Mouse (Mus musculus) lung, postnatal 4 days (tissue): ENCODE measurements around the gene Fkbp5.
"Not testable (repeated sequence)": the region's sequence is repeated elsewhere in the genome, so short reads cannot be mapped to it uniquely, and the experiment has no call there.

Source experiments
- DNase-seq, 2 experiments: peaks; one replicate each; pipeline ENCODE4 v3.0.0; 2021

Fkbp5 gene

GRCm38 (mm10) chr17:28452889-28453288 is 64.4 kb downstream of the Fkbp5 start:
- DNase-seq: no peak

- no peak for DNase-seq
Measured at GRCm38 (mm10) chr17:28451914-28452313, 65.4 kb downstream of the Fkbp5 start.

- no peak for DNase-seq
Measured at GRCm38 (mm10) chr17:28451487-28451886, 65.8 kb downstream of the Fkbp5 start.

- no peak for DNase-seq
Measured at GRCm38 (mm10) chr17:28448225-28448624, 69.1 kb downstream of the Fkbp5 start.

GRCm38 (mm10) chr17:28447789-28448188 is 69.5 kb downstream of the Fkbp5 start:
- no peak for DNase-seq

GRCm38 (mm10) chr17:28446820-28447168 is 70.5 kb downstream of the Fkbp5 start:
- no peak for DNase-seq

- DNase-seq: no peak
Measured at GRCm38 (mm10) chr17:28445886-28446819, 71.2 kb downstream of the Fkbp5 start.

- no peak for DNase-seq
Measured at GRCm38 (mm10) chr17:28442661-28443060, 74.7 kb downstream of the Fkbp5 start.

- DNase-seq: no peak
Measured at GRCm38 (mm10) chr17:28438342-28439115, 78.8 kb downstream of the Fkbp5 start.

- DNase-seq: no peak
Measured at GRCm38 (mm10) chr17:28437938-28438337, 79.4 kb downstream of the Fkbp5 start.

- DNase-seq: no peak
Measured at GRCm38 (mm10) chr17:28434921-28435485, 82.3 kb downstream of the Fkbp5 start.

- DNase-seq: peak in 1 of 2 experiments; percentile 24
Measured at GRCm38 (mm10) chr17:28433029-28433428, 84.3 kb downstream of the Fkbp5 start.

GRCm38 (mm10) chr17:28431931-28432335 is 85.4 kb downstream of the Fkbp5 start:
- DNase-seq: peak in 1 of 2 experiments; percentile 57

GRCm38 (mm10) chr17:28431038-28431437 is 86.3 kb downstream of the Fkbp5 start:
- DNase-seq: no peak

- peak; percentile 75 to 80 for DNase-seq
Measured at GRCm38 (mm10) chr17:28428474-28429258, 88.7 kb downstream of the Fkbp5 start.

GRCm38 (mm10) chr17:28427666-28428065 is 89.7 kb downstream of the Fkbp5 start:
- DNase-seq: no peak

- DNase-seq: peak; percentile 61 to 62
Measured at GRCm38 (mm10) chr17:28424373-28424772, 93.0 kb downstream of the Fkbp5 start.

GRCm38 (mm10) chr17:28421071-28421470 is 96.3 kb downstream of the Fkbp5 start:
- DNase-seq: peak in 1 of 2 experiments; percentile 35

GRCm38 (mm10) chr17:28420229-28421051 is 96.9 kb downstream of the Fkbp5 start:
- peak; percentile 34 to 37 for DNase-seq

- DNase-seq: peak in 1 of 2 experiments; percentile 67
Measured at GRCm38 (mm10) chr17:28419636-28420035, 97.7 kb downstream of the Fkbp5 start.

- DNase-seq: peak in 1 of 2 experiments; percentile 49
Measured at GRCm38 (mm10) chr17:28418954-28419353, 98.4 kb downstream of the Fkbp5 start.

- not testable (repeated sequence) for DNase-seq
Measured at GRCm38 (mm10) chr17:28418481-28418880, 98.8 kb downstream of the Fkbp5 start.
